Mouse (Mus musculus): ENCODE results near the gene Zcchc14. TPM values are rescaled to one million over a fixed set of nuclear protein-coding genes. Genes with fewer than 3 reads are reported as not detected.
"Not testable (repeated sequence)": the region's sequence is repeated elsewhere in the genome, so short reads cannot be mapped to it uniquely, and the experiment has no call there.

The Zcchc14 gene
- total RNA-seq, 2 experiments from 2014 or later: 138 to 140 TPM

GRCm38 (mm10) chr8:121667936-121668500 is 15.3 kb upstream of the Zcchc14 start:
- intact Hi-C loops (cut with DNase I); DNase-seq: not testable (repeated sequence)

GRCm38 (mm10) chr8:121665329-121665728 is 12.6 kb upstream of the Zcchc14 start:
- peak; percentile 69 for DNase-seq
- intact Hi-C loops (cut with DNase I): no loop called here

GRCm38 (mm10) chr8:121663101-121663500 is 10.4 kb upstream of the Zcchc14 start:
- intact Hi-C loops (cut with DNase I): no loop called here
- DNase-seq: no peak

- intact Hi-C loops (cut with DNase I): no loop called here
- no peak for DNase-seq
These were observed 9.1 kb upstream of the Zcchc14 start for GRCm38 (mm10) chr8:121661631-121662357.

GRCm38 (mm10) chr8:121660602-121661001 is 7.9 kb upstream of the Zcchc14 start:
- intact Hi-C loops (cut with DNase I): no loop called here
- peak; percentile 48 for DNase-seq

- intact Hi-C loops (cut with DNase I): no loop called here
- no peak for DNase-seq
These were observed 2.3 kb upstream of the Zcchc14 start for GRCm38 (mm10) chr8:121654966-121655494.

GRCm38 (mm10) chr8:121654131-121654530 is 1.4 kb upstream of the Zcchc14 start:
- no peak for DNase-seq
- intact Hi-C loops (cut with DNase I): no loop called here

GRCm38 (mm10) chr8:121653340-121654019 is 779 bp upstream of the Zcchc14 start:
- intact Hi-C loops (cut with DNase I): no loop called here
- peak; percentile 71 for DNase-seq

GRCm38 (mm10) chr8:121651874-121652361 is 783 bp downstream of the Zcchc14 start:
- intact Hi-C loops (cut with DNase I): no loop called here
- peak; percentile 60 for DNase-seq

- intact Hi-C loops (cut with DNase I): no loop called here
- DNase-seq: no peak
These were observed 1.3 kb downstream of the Zcchc14 start for GRCm38 (mm10) chr8:121651308-121651873.

GRCm38 (mm10) chr8:121650389-121651307 is 2.1 kb downstream of the Zcchc14 start:
- intact Hi-C loops (cut with DNase I): no loop called here
- DNase-seq: no peak

GRCm38 (mm10) chr8:121649904-121650303 is 2.8 kb downstream of the Zcchc14 start:
- intact Hi-C loops (cut with DNase I): no loop called here

GRCm38 (mm10) chr8:121649423-121649822 is 3.3 kb downstream of the Zcchc14 start:
- no peak for DNase-seq
- intact Hi-C loops (cut with DNase I): no loop called here

More at GRCm38 (mm10) chr8:121649904-121650303, 2.8 kb downstream of the Zcchc14 start:
- no peak for DNase-seq

- no peak for DNase-seq
- intact Hi-C loops (cut with DNase I): no loop called here
These were observed 4.2 kb downstream of the Zcchc14 start for GRCm38 (mm10) chr8:121648451-121648850.

GRCm38 (mm10) chr8:121647511-121648215 is 5.0 kb downstream of the Zcchc14 start:
- no peak for DNase-seq
- intact Hi-C loops (cut with DNase I): no loop called here

- DNase-seq: no peak
- intact Hi-C loops (cut with DNase I): no loop called here
These were observed 9.3 kb downstream of the Zcchc14 start for GRCm38 (mm10) chr8:121643384-121643783.

GRCm38 (mm10) chr8:121642804-121643203 is 9.9 kb downstream of the Zcchc14 start:
- intact Hi-C loops (cut with DNase I): no loop called here
- DNase-seq: no peak

- intact Hi-C loops (cut with DNase I): no loop called here
- DNase-seq: no peak
These were observed 16.5 kb downstream of the Zcchc14 start for GRCm38 (mm10) chr8:121636180-121636579.

GRCm38 (mm10) chr8:121635534-121635933 is 17.2 kb downstream of the Zcchc14 start:
- DNase-seq: no peak
- intact Hi-C loops (cut with DNase I): no loop called here

Measured in left cerebral cortex, postnatal 4 days (tissue).